Mouse (Mus musculus): ENCODE measurements at regions not wholly inside any gene's neighbourhood (a gene's known extent, or its start where the extent isn't known, plus 50 kb on each side); places are given as distances from the start of the nearest gene placed in this dataset.

DNA sequence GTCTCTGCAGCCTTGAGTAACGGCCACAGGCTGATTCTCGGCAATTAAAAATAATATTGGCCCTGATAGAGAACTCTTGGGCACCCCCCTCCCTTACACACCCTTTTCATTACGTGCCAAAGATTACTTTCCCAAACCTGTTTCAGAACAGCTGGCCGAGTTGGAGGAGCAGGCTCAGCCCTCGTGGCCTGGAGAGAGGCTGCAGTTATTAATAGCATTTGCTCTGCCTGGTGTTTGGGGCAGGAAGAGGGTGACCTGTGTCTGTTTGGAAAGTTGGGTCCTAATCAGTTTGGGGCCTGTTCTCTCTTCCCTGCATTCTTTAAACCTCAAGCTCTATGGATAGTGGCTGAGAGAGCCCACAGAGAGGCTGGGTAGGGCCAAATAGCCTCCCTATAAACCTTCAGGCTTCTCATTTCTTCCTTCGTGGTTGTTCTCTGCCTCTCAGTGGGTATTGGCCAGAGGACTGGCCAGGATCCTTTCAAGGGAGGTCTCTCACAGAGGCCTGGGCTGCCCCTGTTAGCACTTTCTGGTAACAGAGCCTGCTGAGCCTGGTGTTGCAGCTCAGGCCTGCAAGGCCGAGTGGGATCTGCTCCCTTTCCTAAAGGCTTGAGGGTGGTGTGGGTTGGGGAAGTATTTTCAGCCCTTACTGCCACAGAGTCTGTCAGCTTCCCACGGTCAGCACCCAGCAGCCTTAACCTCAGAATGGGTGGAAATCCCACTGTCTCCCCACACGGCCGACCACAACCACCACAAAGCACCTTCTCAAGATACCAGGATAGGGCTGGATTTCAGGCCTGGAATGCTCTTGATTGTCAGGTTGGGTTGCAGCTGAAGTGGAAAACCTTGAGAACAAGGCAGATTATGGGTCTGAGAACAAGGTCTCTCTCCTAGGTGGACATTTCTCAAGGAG is 206.7 kb downstream of the Zfp36l1 start:
- no peak for DNase-seq

GRCm38 (mm10) chr12:79904913-79905549 is 207.8 kb downstream of the Zfp36l1 start:
- DNase-seq = no peak

GRCm38 (mm10) chr12:79902761-79903160 is 210.1 kb downstream of the Zfp36l1 start:
- no peak for DNase-seq

GRCm38 (mm10) chr12:79902163-79902562 is 210.7 kb downstream of the Zfp36l1 start:
- no peak for DNase-seq

- DNase-seq = no peak
Observed at GRCm38 (mm10) chr12:79898198-79898930, 214.4 kb downstream of the Zfp36l1 start.

GRCm38 (mm10) chr12:79895975-79896374 is 216.8 kb downstream of the Zfp36l1 start:
- no peak for DNase-seq

DNA sequence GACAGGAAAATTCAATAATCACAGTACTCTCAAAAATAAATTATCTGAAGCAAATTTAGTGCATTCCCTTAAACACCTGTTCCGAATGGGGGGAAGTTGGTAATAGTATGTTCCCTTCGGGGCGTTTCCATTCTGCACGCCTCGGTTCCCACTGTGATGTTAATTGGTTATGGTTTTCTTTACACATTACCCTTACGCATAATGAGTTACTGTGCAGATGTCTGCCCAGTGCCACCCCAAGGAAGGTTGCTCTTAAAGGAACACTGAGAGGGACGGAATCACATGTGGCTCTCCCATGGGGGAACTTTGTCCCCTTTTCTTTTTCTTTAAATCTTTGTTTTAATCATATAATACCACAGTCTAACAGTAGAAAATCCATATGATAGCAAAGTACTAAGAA is 217.5 kb downstream of the Zfp36l1 start:
- no peak for DNase-seq

DNA sequence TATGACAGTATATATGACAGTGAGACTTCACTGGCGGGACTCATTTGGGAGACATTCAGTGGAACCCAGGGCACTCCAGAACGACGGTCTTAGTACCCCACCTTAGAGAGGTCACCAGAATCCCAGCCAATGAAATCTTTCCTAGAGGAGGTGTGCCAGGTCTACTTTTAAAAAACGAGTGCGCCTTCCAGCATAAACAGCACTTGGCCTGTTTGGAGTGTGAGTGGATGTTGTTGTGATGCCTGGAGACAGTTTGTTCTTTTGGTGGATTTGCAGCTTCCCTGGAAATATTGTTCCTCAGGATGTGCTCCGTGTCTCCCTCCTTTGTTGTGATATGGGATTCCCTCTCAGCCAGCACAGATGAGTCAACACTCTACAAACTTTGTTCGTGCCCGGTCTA is 219.9 kb downstream of the Zfp36l1 start:
- no peak for DNase-seq

DNA sequence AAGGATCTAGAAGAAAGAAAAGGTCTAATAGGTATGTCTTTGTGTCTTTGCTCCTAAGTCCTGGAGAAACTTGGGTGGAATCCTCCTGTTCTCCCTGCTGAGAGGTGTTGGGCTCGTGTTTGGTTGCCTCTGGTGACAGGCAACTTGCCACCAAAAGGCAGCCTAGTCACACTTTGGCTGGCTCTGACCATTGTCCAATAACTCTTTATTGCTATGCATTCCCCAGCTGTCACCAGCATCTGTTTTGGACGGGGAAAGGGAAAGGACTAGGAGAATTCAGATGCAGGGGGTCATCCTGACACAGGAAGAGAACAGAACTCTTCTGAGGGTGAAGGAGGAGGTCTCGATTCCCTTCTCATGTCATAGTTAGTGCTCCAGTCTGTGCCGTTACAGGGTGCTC is 220.9 kb downstream of the Zfp36l1 start:
- no peak for DNase-seq

GRCm38 (mm10) chr12:79890887-79891286 is 221.9 kb downstream of the Zfp36l1 start:
- DNase-seq = no peak

GRCm38 (mm10) chr12:79890291-79890690 is 222.5 kb downstream of the Zfp36l1 start:
- DNase-seq = no peak

DNA sequence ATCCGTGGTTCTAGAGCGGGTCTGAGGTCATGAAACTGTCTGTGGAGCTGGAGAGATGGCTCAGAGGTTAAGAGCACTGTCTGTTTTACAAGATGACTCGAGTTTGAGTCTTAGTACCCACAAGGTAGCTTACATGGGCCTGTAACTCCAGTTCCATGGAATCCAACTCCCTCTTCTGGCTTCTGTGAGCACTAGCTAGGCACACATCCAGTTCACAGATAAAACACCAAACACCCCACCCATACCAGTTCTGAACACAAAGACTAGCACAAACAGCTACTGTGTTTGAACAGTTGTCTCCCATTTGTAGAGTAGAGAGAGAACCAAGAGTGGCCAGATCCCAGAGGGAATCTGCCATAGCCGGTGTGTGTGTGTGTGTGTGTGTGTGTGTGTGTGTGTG is 224.0 kb downstream of the Zfp36l1 start:
- DNase-seq = no peak

- no peak for DNase-seq
Observed at GRCm38 (mm10) chr12:79888086-79888485, 224.7 kb downstream of the Zfp36l1 start.

DNA sequence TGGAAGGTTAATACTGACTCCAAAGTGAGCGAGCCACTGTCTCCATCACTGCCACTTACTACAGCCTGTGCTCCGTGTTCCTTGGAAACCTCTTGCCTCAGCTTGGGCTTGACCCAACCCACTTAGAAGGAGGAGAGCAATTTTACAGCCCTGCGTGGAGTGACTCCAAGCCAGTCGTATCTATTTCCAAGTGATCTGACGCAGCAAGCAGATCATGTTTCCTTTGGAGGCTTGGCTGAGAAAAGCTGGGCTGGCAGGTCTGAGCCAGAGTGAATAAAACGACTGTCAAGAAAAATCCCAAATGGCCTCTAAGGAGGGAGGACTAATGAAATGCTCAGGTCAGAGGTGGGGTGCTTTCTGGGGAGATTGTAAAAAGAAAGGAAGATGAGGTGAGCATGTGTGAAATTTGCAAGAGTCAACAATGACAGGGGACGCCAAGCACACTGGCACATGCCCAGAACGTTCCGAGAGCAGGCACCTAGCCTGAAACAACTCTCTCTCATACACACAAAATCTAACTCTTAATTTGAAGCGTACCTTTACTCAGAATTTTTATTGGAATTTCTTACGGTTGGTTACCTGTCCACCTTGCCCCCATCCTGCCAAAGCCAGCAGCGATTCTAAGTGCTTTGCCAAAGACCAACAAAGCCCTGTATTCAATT is 225.5 kb downstream of the Zfp36l1 start:
- DNase-seq = no peak

DNA sequence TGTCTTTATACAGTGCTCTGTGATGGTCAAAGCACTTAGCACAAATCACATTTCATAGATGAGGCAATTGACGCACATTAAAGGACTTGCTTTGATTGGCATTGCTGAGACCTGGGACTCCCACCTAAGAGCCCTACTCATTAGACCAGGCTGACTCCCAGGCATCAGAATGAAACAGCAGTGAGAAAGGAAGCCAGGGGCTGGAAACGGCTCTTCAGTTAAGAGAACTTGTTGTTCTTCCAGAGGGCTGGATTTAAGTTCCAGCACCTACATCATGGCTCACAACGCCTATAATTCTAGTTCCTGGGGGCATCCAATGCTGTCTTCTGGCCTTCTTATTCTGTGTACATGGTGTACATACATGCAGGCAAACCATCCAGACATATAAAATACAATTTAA is 226.3 kb downstream of the Zfp36l1 start:
- no peak for DNase-seq

GRCm38 (mm10) chr12:79885286-79885685 is 227.5 kb downstream of the Zfp36l1 start:
- DNase-seq = no peak

GRCm38 (mm10) chr12:79883651-79884050 is 229.2 kb downstream of the Zfp36l1 start:
- no peak for DNase-seq

DNA sequence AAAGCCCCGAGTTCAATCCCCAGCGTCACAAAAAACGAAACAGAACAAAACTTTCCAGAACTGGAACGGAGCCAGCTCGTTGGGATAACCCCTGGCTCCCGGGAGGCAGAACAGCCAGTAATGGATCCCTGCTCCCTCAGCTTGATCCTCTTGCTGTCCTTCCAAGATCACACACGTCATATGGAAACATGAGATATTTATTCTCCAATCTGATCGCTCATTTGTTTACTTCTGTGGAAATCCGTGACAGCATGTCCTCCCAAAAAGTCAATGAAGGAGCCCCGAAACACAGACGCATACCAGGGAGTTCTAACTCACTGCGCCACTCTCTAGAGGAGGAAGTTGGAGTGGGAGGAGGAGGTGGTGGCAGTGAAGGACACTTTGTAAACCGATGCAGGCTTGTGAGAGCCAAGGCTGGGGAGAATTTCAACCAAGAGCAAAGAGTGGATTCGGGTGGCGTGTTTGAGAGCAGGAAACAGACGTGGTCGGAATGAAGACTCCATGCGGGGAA is 232.0 kb downstream of the Zfp36l1 start:
- no peak for DNase-seq

DNA sequence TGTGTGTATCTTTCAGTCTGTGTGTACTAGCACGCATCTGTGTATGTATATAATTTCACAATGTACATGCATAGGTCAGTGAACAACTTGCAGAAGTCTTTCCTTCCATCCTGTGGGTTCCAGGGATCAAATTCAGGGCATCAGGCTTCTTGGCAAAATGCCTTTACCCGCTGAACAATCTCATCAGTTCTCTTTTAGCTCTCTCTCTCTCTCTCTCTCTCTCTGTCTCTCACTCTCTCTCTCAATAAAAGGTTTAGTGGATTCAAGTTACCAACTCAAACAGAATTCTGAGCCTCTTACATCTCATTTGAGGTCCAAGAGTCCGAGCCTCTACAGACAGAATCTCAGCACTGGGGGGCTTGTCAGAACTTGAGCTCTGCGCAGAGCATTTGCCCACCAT is 232.5 kb downstream of the Zfp36l1 start:
- DNase-seq = no peak

- DNase-seq = no peak
Observed at GRCm38 (mm10) chr12:79879918-79880273, 232.9 kb downstream of the Zfp36l1 start.

GRCm38 (mm10) chr12:79879093-79879917 is 233.5 kb downstream of the Zfp36l1 start:
- DNase-seq = no peak

GRCm38 (mm10) chr12:79878766-79879092 is 234.1 kb downstream of the Zfp36l1 start:
- DNase-seq = no peak

Measured in right cerebral cortex, adult 18-20 months (tissue).